Mouse (Mus musculus): Measurements from ENCODE around the gene Smad1.

DNA sequence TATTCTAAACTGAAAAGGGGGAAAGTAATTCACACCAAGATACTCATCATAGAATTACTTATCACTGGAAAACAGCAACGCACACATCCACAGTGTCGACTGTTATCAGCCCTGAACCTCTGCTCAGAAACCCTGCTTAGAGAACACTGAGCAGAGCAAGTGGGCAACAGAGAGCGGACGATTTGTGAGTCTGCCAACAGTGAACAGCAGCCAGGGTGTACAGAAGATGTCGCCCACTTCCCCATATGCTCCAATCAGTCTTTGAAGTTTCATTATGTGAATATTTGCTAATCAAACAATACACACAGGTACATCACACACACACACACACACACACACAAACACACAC lies 23.6 kb downstream of the Smad1 start:
- TF ChIP-seq CTCF (IDR thresholded peaks at IDR 0.05; ENCODE audit: borderline replicate concordance, extremely low read depth, insufficient read depth, insufficient read length) (no peak), POLR2A (IDR thresholded peaks at IDR 0.05; ENCODE audit: borderline replicate concordance, extremely low read depth, insufficient read depth, insufficient read length, poor library complexity, severe bottlenecking) (no peak)
